8 mouse cellular contexts compared by ENCODE assay signal in genomic region chr7:15948381-15948941, GRCm38 (mm10). TPM values are rescaled to one million over a fixed set of nuclear protein-coding genes. Genes with fewer than 3 reads are reported as not detected.
DNase-seq lines count a peak whose midpoint lies in the region; ATAC-seq and TF ChIP-seq lines count a peak whose summit lies in the region.

No protein-coding gene starts in this region.

- peak overlapping the region; percentile 71 for H3K4me2 ChIP-seq in heart, embryonic 12.5 days
- peak overlapping the region; percentile 60 for H3K4me2 ChIP-seq in kidney, embryonic 16.5 days (replicated peaks; ENCODE audit: low read depth, low read length)
- peak overlapping the region; percentile 73 for H3K4me2 ChIP-seq in liver, embryonic 11.5 days
- peak overlapping the region; percentile 75 for H3K4me2 ChIP-seq in myocyte (ENCODE audit: low read depth)

- H3K4me1 ChIP-seq in erythroblast, embryonic 14.5 days (ENCODE audit: control insufficient read depth), result peaks cover 92% of the 10 kb centered on the region
- peaks cover 24% of the 10 kb centered on the region for H3K4me1 ChIP-seq in heart, embryonic 12.5 days (replicated peaks)
- H3K4me1 ChIP-seq in kidney, embryonic 16.5 days (ENCODE audit: insufficient read depth, low read length), result peaks cover 28% of the 10 kb centered on the region
- H3K4me1 ChIP-seq in liver, embryonic 11.5 days (replicated peaks; ENCODE audit: control insufficient read depth, insufficient read depth, low read length), result peaks cover 34% of the 10 kb centered on the region

- TF ChIP-seq POLR2A in brain, embryonic 14.5 days (IDR thresholded peaks at IDR 0.05; ENCODE audit: borderline replicate concordance, extremely low read depth, insufficient read depth, insufficient read length, poor library complexity, severe bottlenecking), result no peak
- peak; percentile 34 for TF ChIP-seq POLR2A in myocyte (IDR thresholded peaks at IDR 0.05; ENCODE audit: insufficient read length, low read depth)

- peaks cover 3% of the 10 kb centered on the region for H3K9me3 ChIP-seq in erythroblast, embryonic 14.5 days (ENCODE audit: control insufficient read depth, low read length)
- H3K9me3 ChIP-seq in heart, embryonic 12.5 days (replicated peaks), result peaks cover 2% of the 10 kb centered on the region; the same call in 1 of the 2 replicates
- H3K9me3 ChIP-seq in kidney, embryonic 16.5 days (ENCODE audit: low read length), result no peaks in the 10 kb centered on the region
- H3K9me3 ChIP-seq in liver, embryonic 11.5 days (ENCODE audit: control insufficient read depth, low read length), result no peaks in the 10 kb centered on the region

- peaks cover 21% of the 10 kb centered on the region for H3K79me2 ChIP-seq in myocyte (ENCODE audit: control insufficient read depth, insufficient read depth)

- H3K27ac ChIP-seq in heart, embryonic 12.5 days (ENCODE audit: poor library complexity, severe bottlenecking), result peak overlapping the region; percentile 58; the same call in 1 of the 2 replicates
- peak overlapping the region; percentile 73 for H3K27ac ChIP-seq in kidney, embryonic 16.5 days (ENCODE audit: low read length)
- H3K27ac ChIP-seq in liver, embryonic 11.5 days (ENCODE audit: low read depth, low read length), result 0 out of 2 replicates have a peak overlapping the region, but pooled peaks have one; percentile 48

- WGBS in heart, embryonic 12.5 days, result 3% methylated on average over 23 of the region's 23 CpGs
- WGBS in kidney, embryonic 16.5 days, result 5% methylated on average over 23 of the region's 23 CpGs
- 3% methylated on average over 23 of the region's 23 CpGs for WGBS in liver, embryonic 11.5 days

- peak; percentile 92 for DNase-seq in CD4-positive, CD25-positive, alpha-beta regulatory T cell, adult 2 months (ENCODE audit: low read depth, low spot score)
- DNase-seq in brain, embryonic 14.5 days (ENCODE audit: low read depth), result peak; percentile 45
- DNase-seq in liver, embryonic 11.5 days (ENCODE audit: low spot score), result peak; percentile 86
- peak; percentile 80 to 87 for DNase-seq in spleen, postnatal 36 days (ENCODE audit: low spot score in 2 of 2)

- TF ChIP-seq CTCF in brain, embryonic 14.5 days (IDR thresholded peaks at IDR 0.05; ENCODE audit: borderline replicate concordance, extremely low read depth, insufficient read depth, insufficient read length), result peak; percentile 65

- H3K27me3 ChIP-seq in erythroblast, embryonic 14.5 days (ENCODE audit: control insufficient read depth), result no peaks in the 10 kb centered on the region
- H3K27me3 ChIP-seq in heart, embryonic 12.5 days (replicated peaks), result no peaks in the 10 kb centered on the region
- no peaks in the 10 kb centered on the region for H3K27me3 ChIP-seq in kidney, embryonic 16.5 days (ENCODE audit: insufficient read depth, low read length)
- peaks cover 10% of the 10 kb centered on the region for H3K27me3 ChIP-seq in liver, embryonic 11.5 days (replicated peaks; ENCODE audit: control insufficient read depth, insufficient read depth, low read length)
- H3K27me3 ChIP-seq in myocyte (ENCODE audit: control insufficient read depth, insufficient read depth, insufficient read length), result no peaks in the 10 kb centered on the region

- H3K9ac ChIP-seq in heart, embryonic 12.5 days, result peak overlapping the region; percentile 72
- H3K9ac ChIP-seq in kidney, embryonic 16.5 days (replicated peaks; ENCODE audit: low read length), result peak overlapping the region; percentile 58
- peak overlapping the region; percentile 57 for H3K9ac ChIP-seq in liver, embryonic 11.5 days (ENCODE audit: low read depth, low read length)

- peak overlapping the region; percentile 62 for H3K4me3 ChIP-seq in erythroblast, embryonic 14.5 days (replicated peaks)
- H3K4me3 ChIP-seq in heart, embryonic 12.5 days, result peak overlapping the region; percentile 28
- H3K4me3 ChIP-seq in kidney, embryonic 16.5 days (ENCODE audit: low read length), result peak overlapping the region; percentile 37
- H3K4me3 ChIP-seq in liver, embryonic 11.5 days (ENCODE audit: low read depth, low read length), result peak overlapping the region; percentile 33
- H3K4me3 ChIP-seq in myocyte, result peak overlapping the region; percentile 10

- H3K36me3 ChIP-seq in erythroblast, embryonic 14.5 days (ENCODE audit: control insufficient read depth), result peaks cover 20% of the 10 kb centered on the region
- H3K36me3 ChIP-seq in heart, embryonic 12.5 days, result peaks cover 31% of the 10 kb centered on the region
- peaks cover 33% of the 10 kb centered on the region for H3K36me3 ChIP-seq in kidney, embryonic 16.5 days (ENCODE audit: insufficient read depth, low read length)
- peaks cover 4% of the 10 kb centered on the region for H3K36me3 ChIP-seq in liver, embryonic 11.5 days (ENCODE audit: control insufficient read depth, insufficient read depth, low read length)
- H3K36me3 ChIP-seq in myocyte (ENCODE audit: control insufficient read depth, insufficient read depth), result peaks cover 21% of the 10 kb centered on the region

- peak; percentile 66 for ATAC-seq in heart, embryonic 12.5 days (ENCODE audit: insufficient number of reproducible peaks, low FRiP score)
- ATAC-seq in kidney, embryonic 16.5 days (ENCODE audit: low FRiP score, low TSS enrichment), result peak; percentile 83
- ATAC-seq in liver, embryonic 11.5 days (replicated peaks; ENCODE audit: low FRiP score), result peak; percentile 65

- no peak overlapping the region for H3ac ChIP-seq in myocyte (ENCODE audit: control insufficient read depth, insufficient read length)

TF ChIP-seq in myocyte, 11 proteins besides CTCF, POLR2A, EP300 and RAD21:
- TF ChIP-seq MYOG (IDR thresholded peaks at IDR 0.05; ENCODE audit: control insufficient read depth in 1 of 3, insufficient read depth in 1 of 3, insufficient read length in 2 of 3, low read depth in 2 of 3) (peak in 1 of 3 experiments; percentile 43), MYOD1 (IDR thresholded peaks at IDR 0.05; ENCODE audit: control insufficient read depth in 1 of 3, insufficient read length in 2 of 3, low read depth in 2 of 3) (peak in 1 of 3 experiments; percentile 26), POLR2AphosphoS2 (IDR thresholded peaks at IDR 0.05; ENCODE audit: insufficient read length, low read depth) (peak; percentile 91), SRF (IDR thresholded peaks at IDR 0.05; ENCODE audit: control insufficient read depth, insufficient read length, low read depth) (no peak)

RNA-seq across cellular contexts. Expression of gene Nop53, which starts 2.6 kb away (rescaled TPM):
- 134 and 141 TPM in 2 replicates for polyA plus RNA-seq in brain, embryonic 14.5 days (2012; rRNA removed)
- polyA plus RNA-seq in erythroblast, embryonic 14.5 days (2012), result 50.4 and 62.3 TPM in 2 replicates
- 122 and 126 TPM in 2 replicates for polyA plus RNA-seq in heart, embryonic 12.5 days (2016; fragmentation: Nextera tagmentation; extraction: Ambion mirVana)
- 198 and 212 TPM in 2 replicates for polyA plus RNA-seq in kidney, embryonic 16.5 days (2015; fragmentation: Nextera tagmentation; extraction: Ambion mirVana)
- 217 and 219 TPM in 2 replicates for polyA plus RNA-seq in liver, embryonic 11.5 days (2014; fragmentation: Nextera tagmentation; extraction: Ambion mirVana)
- polyA plus RNA-seq in myocyte (2012; fragmentation: generic; extraction: Trizol), result 270 TPM

RNA-seq across cellular contexts. Expression of gene Ehd2, which starts 18.9 kb away (rescaled TPM):
- polyA plus RNA-seq in brain, embryonic 14.5 days (2012; rRNA removed), result 6.5 and 9.7 TPM in 2 replicates
- 0.09 and 0.13 TPM in 2 replicates for polyA plus RNA-seq in erythroblast, embryonic 14.5 days (2012)
- polyA plus RNA-seq in heart, embryonic 12.5 days (2016; fragmentation: Nextera tagmentation; extraction: Ambion mirVana), result 35.2 and 37.9 TPM in 2 replicates
- polyA plus RNA-seq in kidney, embryonic 16.5 days (2015; fragmentation: Nextera tagmentation; extraction: Ambion mirVana), result 36.8 and 37.9 TPM in 2 replicates
- polyA plus RNA-seq in liver, embryonic 11.5 days (2014; fragmentation: Nextera tagmentation; extraction: Ambion mirVana), result 7.5 and 10.8 TPM in 2 replicates
- polyA plus RNA-seq in myocyte (2012; fragmentation: generic; extraction: Trizol), result 104 TPM

RNA-seq across cellular contexts. Expression of gene Selenow, which starts 26.3 kb away (rescaled TPM):
- polyA plus RNA-seq in brain, embryonic 14.5 days (2012; rRNA removed), result 874 and 948 TPM in 2 replicates
- polyA plus RNA-seq in erythroblast, embryonic 14.5 days (2012), result 194 and 206 TPM in 2 replicates
- polyA plus RNA-seq in heart, embryonic 12.5 days (2016; fragmentation: Nextera tagmentation; extraction: Ambion mirVana), result 759 and 790 TPM in 2 replicates
- polyA plus RNA-seq in kidney, embryonic 16.5 days (2015; fragmentation: Nextera tagmentation; extraction: Ambion mirVana), result 690 and 706 TPM in 2 replicates
- polyA plus RNA-seq in liver, embryonic 11.5 days (2014; fragmentation: Nextera tagmentation; extraction: Ambion mirVana), result 557 and 609 TPM in 2 replicates
- 507 TPM for polyA plus RNA-seq in myocyte (2012; fragmentation: generic; extraction: Trizol)

Comparison
In these comparisons a context has a peak if more than half of its experiments do, and no peak if none do; other contexts are left out.
1. Peak in every context shown above with its lines: DNase-seq, ATAC-seq, H3K4me3 ChIP-seq and H3K27ac ChIP-seq.
2. H3K4me3 ChIP-seq: peak in every context shown above with its lines; median percentile 62 in erythroblast, embryonic 14.5 days; 37 in kidney, embryonic 16.5 days; 33 in liver, embryonic 11.5 days; 28 in heart, embryonic 12.5 days; 10 in myocyte.